Mouse (Mus musculus): ENCODE results near the gene Trp53bp2.

The Trp53bp2 gene

GRCm38 (mm10) chr1:182502491-182503050 lies 93.6 kb downstream of the Trp53bp2 start:
- DNase-seq (ENCODE audit: low spot score) = no peak

DNA sequence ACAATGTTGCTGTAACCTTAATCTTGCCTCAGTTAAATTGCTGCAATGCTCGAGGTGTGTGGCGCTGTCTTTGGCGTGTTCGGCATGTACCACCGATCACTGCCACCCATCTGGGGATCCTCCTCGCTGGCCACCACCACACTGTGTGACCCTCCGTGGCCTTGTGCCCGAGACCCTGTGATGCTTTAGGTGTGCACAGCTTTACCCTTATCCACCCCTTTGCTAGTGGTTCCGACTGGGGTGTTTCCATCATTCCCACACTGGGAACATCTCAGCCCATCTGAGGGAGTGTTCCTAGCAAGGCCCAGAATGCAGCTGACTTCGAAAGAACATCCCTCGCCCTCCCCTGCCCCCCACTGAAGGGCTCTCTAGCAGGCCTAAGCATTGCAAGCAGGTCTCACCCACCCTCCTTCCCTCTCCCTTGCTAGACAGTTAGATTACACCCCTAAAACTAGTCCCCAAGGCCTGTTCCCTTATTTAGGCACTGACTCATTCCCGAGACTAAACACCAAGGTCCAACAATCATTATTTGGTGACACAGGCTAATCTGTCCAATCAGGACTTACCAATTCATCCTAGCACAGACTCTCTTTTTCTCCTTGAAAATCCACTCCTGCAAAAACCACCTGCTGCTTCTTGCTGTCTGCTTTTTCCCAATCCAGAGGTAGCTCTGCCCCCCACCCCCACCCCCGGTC lies 94.4 kb downstream of the Trp53bp2 start:
- no peak for DNase-seq (ENCODE audit: low spot score)

GRCm38 (mm10) chr1:182504223-182504622 lies 95.3 kb downstream of the Trp53bp2 start:
- no peak for DNase-seq (ENCODE audit: low spot score)

- DNase-seq (ENCODE audit: low spot score) = no peak
These were observed 96.3 kb downstream of the Trp53bp2 start for GRCm38 (mm10) chr1:182505291-182505690.

GRCm38 (mm10) chr1:182506229-182506986 lies 97.4 kb downstream of the Trp53bp2 start:
- DNase-seq (ENCODE audit: low spot score) = no peak

GRCm38 (mm10) chr1:182509110-182509797 lies 100.3 kb downstream of the Trp53bp2 start:
- DNase-seq (ENCODE audit: low spot score) = no peak

DNA sequence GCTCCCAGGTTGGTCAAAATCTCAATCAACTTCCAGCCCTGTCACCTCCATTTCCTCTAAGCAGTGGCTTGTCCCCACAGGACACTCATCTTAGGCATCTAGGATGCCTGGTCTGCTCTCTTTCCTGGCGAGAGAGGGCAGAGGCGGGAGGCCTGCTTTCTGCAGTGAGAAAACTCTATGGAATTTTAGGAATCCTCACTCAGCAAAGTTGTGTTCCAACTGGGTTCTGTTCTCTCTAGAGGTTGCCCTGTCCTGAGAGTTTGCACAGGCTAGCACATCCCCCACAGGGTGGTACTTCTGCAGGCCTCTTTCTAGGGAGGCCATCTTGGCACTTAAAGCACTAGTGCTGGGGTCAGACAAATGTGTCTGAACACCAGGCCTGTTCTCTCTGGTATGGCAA lies 102.1 kb downstream of the Trp53bp2 start:
- DNase-seq (ENCODE audit: low spot score) = no peak

- no peak for DNase-seq (ENCODE audit: low spot score)
These were observed 102.8 kb downstream of the Trp53bp2 start for GRCm38 (mm10) chr1:182511778-182512177.
